Mouse (Mus musculus) hindbrain, postnatal 0 days (tissue): ENCODE data around the gene Pced1b. TPM values are rescaled to one million over a fixed set of nuclear protein-coding genes. Genes with fewer than 3 reads are reported as not detected.

ENCODE experiments used
- ATAC-seq: fragments of 200-750 bp; cut with Nextera tagmentation; 2 replicates; pipeline ENCODE4 v1.8.0; 2017; ENCODE audit warnings: mild to moderate bottlenecking, moderate TSS enrichment, moderate library complexity
- DNase-seq: peaks from one replicate; pipeline ENCODE4 v3.0.0-alpha.2; 2015; ENCODE audit warnings: low spot score
- H3K27ac ChIP-seq: fragments of 300-500 bp; sonication (generic); 2 replicates; pipeline ENCODE4 v1.5.1; 2014; ENCODE audit warnings: mild to moderate bottlenecking
- H3K27me3 ChIP-seq: fragments of 300-500 bp; sonication (generic); 2 replicates; pipeline ENCODE4 v1.6.1; 2014; ENCODE audit warnings: low read length, mixed read lengths; ENCODE audit not compliant: insufficient read depth
- H3K36me3 ChIP-seq: fragments of 300-500 bp; sonication (generic); 2 replicates; pipeline ENCODE4 v1.6.1; 2014; ENCODE audit warnings: low read length, mixed read lengths; ENCODE audit not compliant: insufficient read depth
- H3K4me1 ChIP-seq: fragments of 300-500 bp; sonication (generic); 2 replicates; pipeline ENCODE4 v1.6.1; 2014; ENCODE audit warnings: antibody characterized with exemption, low read length, mixed read lengths; ENCODE audit not compliant: insufficient read depth
- H3K4me2 ChIP-seq: fragments of 300-500 bp; sonication (generic); 2 replicates; pipeline ENCODE4 v1.6.1; 2014; ENCODE audit warnings: low read depth, mild to moderate bottlenecking, low read length, moderate library complexity, mixed read lengths
- H3K4me3 ChIP-seq: fragments of 300-500 bp; sonication (generic); 2 replicates; pipeline ENCODE4 v1.5.1; 2014; ENCODE audit warnings: low read length
- H3K9ac ChIP-seq: fragments of 300-500 bp; sonication (generic); replicated peaks from 2 replicates; pipeline ENCODE4 v1.6.1; 2014; ENCODE audit warnings: mild to moderate bottlenecking, low read length, moderate library complexity, mixed read lengths
- H3K9me3 ChIP-seq: fragments of 300-500 bp; sonication (generic); 2 replicates; pipeline ENCODE4 v1.6.1; 2016; ENCODE audit warnings: low read length, mixed read lengths
- CTCF ChIP-seq: IDR thresholded peaks from 2 replicates; pipeline ENCODE4 v1.5.1; 2016; ENCODE audit warnings: antibody characterized with exemption, control low read depth, low read depth
- WGBS: fragments of 180-500 bp; shearing (Covaris S2); extraction: QIAGEN DNeasy Blood & Tissue Kit; methylation state at CpG from one replicate; pipeline ENCODE4 v1.1.7; 2014; 5-methylcytosine and 5-hydroxymethylcytosine counted together
- polyA plus RNA-seq: library from polyadenylated mRNA; unstranded; fragments of >200 nt; fragmentation: Nextera tagmentation; extraction: Ambion mirVana; gene quantifications from 2 replicates; pipeline ENCODE4 v1.2.1, GENCODE M21; 2015
- total RNA-seq: library from RNA; depleted of rRNA; stranded (reverse); fragments of >200 nt; gene quantifications from 2 replicates; pipeline ENCODE4 v1.2.3, GENCODE M21; 2014

The Pced1b gene
- total and polyA plus RNA-seq, 2 experiments from 2014 or later, result 5.0 to 6.7 TPM

- Histone ChIP-seq H3K36me3 (no peaks in the 10 kb centered on the region), H3K27me3 (no peaks in the 10 kb centered on the region), H3K4me3 (no peak overlapping the region), H3K4me1 (peaks cover 9% of the 10 kb centered on the region), H3K9me3 (no peaks in the 10 kb centered on the region), H3K9ac (no peak overlapping the region), H3K27ac (0 out of 2 replicates have a peak overlapping the region, but pooled peaks have one; percentile 7), H3K4me2 (no peak overlapping the region)
- TF ChIP-seq CTCF, result no peak
- 53% methylated on average over 20 of the region's 20 CpGs for whole genome bisulfite sequencing
- peak; percentile 45 for DNase-seq
- peak; percentile 44; the same call in 1 of the 2 replicates for ATAC-seq
These were observed 29.8 kb downstream of the Pced1b start for GRCm38 (mm10) chr15:97276660-97277153.

GRCm38 (mm10) chr15:97277328-97277727 is 30.4 kb downstream of the Pced1b start:
- Histone ChIP-seq H3K9me3 (no peaks in the 10 kb centered on the region), H3K36me3 (no peaks in the 10 kb centered on the region), H3K27ac (no peak overlapping the region), H3K9ac (no peak overlapping the region), H3K4me1 (peaks cover 9% of the 10 kb centered on the region), H3K4me2 (no peak overlapping the region), H3K4me3 (no peak overlapping the region), H3K27me3 (no peaks in the 10 kb centered on the region)
- WGBS, result 55% methylated on average over 10 of the region's 10 CpGs
- DNase-seq, result no peak
- no peak for TF ChIP-seq CTCF
- ATAC-seq, result no peak

- no peak for DNase-seq
- no peaks in the 10 kb centered on the region for H3K9me3 ChIP-seq
- ATAC-seq, result no peak
- no peaks in the 10 kb centered on the region for H3K36me3 ChIP-seq
- H3K9ac ChIP-seq, result no peak overlapping the region
- H3K27ac ChIP-seq, result no peak overlapping the region
- TF ChIP-seq CTCF, result no peak
- WGBS, result 86% methylated on average over 9 of the region's 9 CpGs
- peaks cover 9% of the 10 kb centered on the region for H3K4me1 ChIP-seq
- H3K27me3 ChIP-seq, result no peaks in the 10 kb centered on the region
- no peak overlapping the region for H3K4me2 ChIP-seq
- H3K4me3 ChIP-seq, result no peak overlapping the region
These were observed 31.5 kb downstream of the Pced1b start for GRCm38 (mm10) chr15:97278340-97278948.

- no peak for DNase-seq
- Histone ChIP-seq H3K27me3 (no peaks in the 10 kb centered on the region), H3K9ac (no peak overlapping the region), H3K4me2 (no peak overlapping the region), H3K9me3 (no peaks in the 10 kb centered on the region), H3K27ac (no peak overlapping the region), H3K4me3 (no peak overlapping the region), H3K36me3 (no peaks in the 10 kb centered on the region), H3K4me1 (peaks cover 9% of the 10 kb centered on the region)
- 85% methylated on average over 8 of the region's 8 CpGs for WGBS
- no peak for TF ChIP-seq CTCF
- no peak for ATAC-seq
These were observed 33.2 kb downstream of the Pced1b start for GRCm38 (mm10) chr15:97280131-97280530.

- Histone ChIP-seq H3K27ac (no peak overlapping the region), H3K4me3 (no peak overlapping the region), H3K9ac (no peak overlapping the region), H3K4me1 (peaks cover 9% of the 10 kb centered on the region), H3K4me2 (no peak overlapping the region), H3K27me3 (no peaks in the 10 kb centered on the region), H3K36me3 (no peaks in the 10 kb centered on the region), H3K9me3 (no peaks in the 10 kb centered on the region)
- no peak for DNase-seq
- TF ChIP-seq CTCF, result no peak
- ATAC-seq, result no peak
- 75% methylated on average over 9 of the region's 9 CpGs for WGBS
These were observed 33.9 kb downstream of the Pced1b start for GRCm38 (mm10) chr15:97280776-97281175.

GRCm38 (mm10) chr15:97281712-97282571 is 35.0 kb downstream of the Pced1b start:
- Histone ChIP-seq H3K36me3 (no peaks in the 10 kb centered on the region), H3K4me2 (no peak overlapping the region), H3K4me3 (no peak overlapping the region), H3K27me3 (no peaks in the 10 kb centered on the region), H3K9me3 (no peaks in the 10 kb centered on the region), H3K27ac (peak overlapping the region; percentile 42; the same call in 1 of the 2 replicates), H3K9ac (no peak overlapping the region), H3K4me1 (peaks cover 2% of the 10 kb centered on the region; the same call in 1 of the 2 replicates)
- 62% methylated on average over 10 of the region's 10 CpGs for WGBS
- ATAC-seq (peak; percentile 63), DNase-seq (peak; percentile 66)
- TF ChIP-seq CTCF, result no peak
